Mouse (Mus musculus) B cell, adult (primary cell): ENCODE data around the gene Polr3b. TPM values are rescaled to one million over a fixed set of nuclear protein-coding genes. Genes with fewer than 3 reads are reported as not detected.

Experiments
- total RNA-seq: library from RNA; stranded (reverse); gene quantifications from 4 replicates; pipeline ENCODE4 v1.2.4, GENCODE M21; 2023; ENCODE audit not compliant: inconsistent age

The Polr3b gene
- 38.7 to 49.7 TPM (median 40.9 TPM) in 4 replicates for total RNA-seq

DNA sequence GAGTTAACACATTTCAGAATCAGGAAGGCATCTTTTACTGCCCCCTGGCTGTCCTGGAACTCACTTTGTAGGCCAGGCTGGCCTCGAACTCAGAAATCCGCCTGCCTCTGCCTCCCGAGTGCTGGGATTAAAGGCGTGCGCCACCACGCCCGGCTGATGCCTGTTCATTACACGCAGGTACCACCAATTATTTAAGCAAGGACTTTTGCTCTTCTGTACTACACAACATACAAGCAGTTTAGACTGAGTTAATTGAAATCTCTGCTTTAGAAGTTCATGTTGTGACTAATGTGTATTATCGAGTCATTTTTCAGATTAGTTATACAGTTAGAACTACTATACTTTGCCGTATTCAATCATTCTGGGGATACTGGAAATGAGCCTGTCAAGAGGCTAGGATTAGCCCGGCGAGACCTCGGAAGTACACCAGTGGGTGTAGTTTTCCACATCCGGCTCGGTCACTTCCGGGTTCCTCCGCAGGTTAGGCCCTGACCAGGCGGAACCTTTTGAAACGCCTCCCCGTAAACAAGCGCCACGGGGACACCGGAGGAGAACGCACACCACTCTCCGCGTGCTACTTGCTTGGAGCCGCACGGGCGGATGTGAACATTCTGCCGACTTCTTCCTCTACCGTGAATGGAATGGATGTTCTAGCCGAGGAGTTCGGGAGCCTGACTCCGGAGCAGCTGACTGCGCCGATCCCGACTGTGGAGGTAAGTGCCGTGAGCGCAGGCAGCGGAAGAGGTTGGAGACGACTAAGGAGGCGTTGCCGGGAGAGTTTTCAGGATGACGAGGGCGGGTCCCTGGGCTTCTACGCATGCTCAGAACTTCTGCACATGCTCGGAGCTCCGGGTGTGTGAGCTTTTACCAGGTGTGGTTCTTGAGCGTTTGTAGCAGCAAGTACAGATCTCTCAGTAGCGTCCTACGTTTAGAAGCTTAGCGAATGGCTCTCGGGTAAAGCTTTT, at the start of gene Polr3b:
TSS of gene Polr3b (plus strand) at position 467 of the 965 bp plus-strand sequence.

DNA sequence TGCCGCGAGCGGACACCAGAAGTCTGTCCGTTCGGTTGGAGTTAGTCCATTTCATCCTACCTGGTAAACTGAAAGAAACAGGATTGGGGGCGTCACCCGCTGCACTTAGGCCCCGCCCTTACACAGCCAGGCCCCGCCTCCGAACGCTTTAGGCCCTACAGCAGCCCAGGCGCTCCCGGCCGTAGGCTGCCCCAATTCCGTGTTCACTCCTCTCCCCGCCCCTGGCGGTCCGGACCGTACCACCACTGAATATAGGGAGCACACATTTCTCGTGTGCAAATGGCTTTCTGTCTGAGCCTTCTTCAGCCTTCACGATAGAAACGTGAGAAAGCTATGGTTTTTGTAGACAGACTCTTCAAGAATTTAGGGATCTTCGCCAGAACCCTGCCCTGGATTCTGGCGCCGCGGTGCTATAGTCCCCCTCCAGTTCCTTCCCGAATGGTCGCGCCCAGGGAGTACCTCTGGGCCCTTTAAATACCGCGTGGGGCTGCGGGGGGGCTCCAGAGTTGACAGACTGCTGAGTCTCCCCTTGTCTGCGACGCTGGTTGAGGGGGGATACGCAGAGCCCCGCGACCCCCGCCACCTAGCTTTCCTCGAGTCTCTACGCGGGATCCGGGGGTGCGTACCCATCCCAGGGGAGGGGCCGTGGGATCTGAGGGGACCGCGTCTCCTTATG, 45.6 kb upstream of the Polr3b start, which contains the start of gene Tcp11l2:
TSS of gene Tcp11l2 (plus strand) at position 232 of the 676 bp plus-strand sequence.

DNA sequence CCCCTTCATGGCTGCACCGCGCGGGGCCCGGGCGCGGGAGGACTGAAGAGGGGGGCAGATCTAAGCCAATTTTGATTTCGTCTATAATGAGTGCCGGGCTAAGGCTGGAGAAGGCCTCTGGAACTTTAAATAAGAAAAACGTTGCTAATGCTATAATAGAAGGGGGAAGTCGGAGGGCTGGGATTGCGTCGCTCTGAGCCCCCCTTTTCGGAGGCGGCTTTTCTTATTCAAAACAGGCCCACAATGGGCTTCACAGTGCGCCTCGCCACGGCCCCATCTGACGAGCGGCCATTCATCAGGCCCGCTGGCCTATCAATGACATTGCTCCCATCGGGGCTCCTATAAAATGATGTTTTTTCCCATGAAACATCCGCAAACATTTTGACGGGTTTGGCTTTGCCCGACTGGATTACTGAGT, 133.7 kb downstream of the Polr3b start, which contains the start of gene Rfx4:
TSS of gene Rfx4 (plus strand) at position 277 of the 418 bp plus-strand sequence.

Other genes starting within 250 kb of the Polr3b start
- 1.5 to 2.9 TPM (median 1.9 TPM) in 4 replicates for gene Nuak1, start 181.7 kb upstream of the Polr3b start, total RNA-seq
- gene Ckap4, start 88.2 kb upstream of the Polr3b start, total RNA-seq, result 13.3 to 16.1 TPM (median 15.4 TPM) in 4 replicates
- gene Tcp11l2, start 45.7 kb upstream of the Polr3b start, total RNA-seq, result 135 to 160 TPM (median 156 TPM) in 4 replicates
- not detected in 4 replicates for gene Rfx4, start 133.8 kb downstream of the Polr3b start, total RNA-seq